Mouse (Mus musculus) thymus, postnatal 0 days (tissue): Measurements from ENCODE around the gene Agtrap. TPM values are rescaled to one million over a fixed set of nuclear protein-coding genes. Genes with fewer than 3 reads are reported as not detected.
"Not testable (repeated sequence)": the region's sequence is repeated elsewhere in the genome, so short reads cannot be mapped to it uniquely, and the experiment has no call there.

ENCODE experiments used
- DNase-seq: peaks from one replicate; pipeline ENCODE4 v3.0.0-alpha.2; 2015; ENCODE audit warnings: low spot score
- polyA plus RNA-seq: library from polyadenylated mRNA; unstranded; fragments of >200 nt; fragmentation: Nextera tagmentation; extraction: Ambion mirVana; gene quantifications from 2 replicates; pipeline ENCODE4 v1.2.1, GENCODE M21; 2015

Agtrap gene
- polyA plus RNA-seq, 1 experiment from 2014 or later = 45.2 TPM

GRCm38 (mm10) chr4:148051046-148051776 lies 36.6 kb downstream of the Agtrap start:
- DNase-seq = no peak

- DNase-seq = not testable (repeated sequence)
These were observed 37.4 kb downstream of the Agtrap start for GRCm38 (mm10) chr4:148050396-148050914.

GRCm38 (mm10) chr4:148046450-148047031 lies 41.3 kb downstream of the Agtrap start:
- no peak for DNase-seq

- DNase-seq = no peak
These were observed 43.7 kb downstream of the Agtrap start for GRCm38 (mm10) chr4:148044113-148044512.

- DNase-seq = not testable (repeated sequence)
These were observed 44.5 kb downstream of the Agtrap start for GRCm38 (mm10) chr4:148043327-148043726.

- DNase-seq = peak; percentile 51
These were observed 46.1 kb downstream of the Agtrap start for GRCm38 (mm10) chr4:148041611-148042191.

GRCm38 (mm10) chr4:148040933-148041610 lies 46.8 kb downstream of the Agtrap start:
- DNase-seq = peak; percentile 21

GRCm38 (mm10) chr4:148040029-148040830 lies 47.6 kb downstream of the Agtrap start:
- no peak for DNase-seq

- peak; percentile 22 for DNase-seq
These were observed 48.4 kb downstream of the Agtrap start for GRCm38 (mm10) chr4:148039254-148040028.

- DNase-seq = peak; percentile 99
These were observed 49.1 kb downstream of the Agtrap start, which contains the start of the genes Clcn6 and Mthfr for GRCm38 (mm10) chr4:148038600-148039253. Gene Clcn6, minus strand, starts transcription at chr4:148038821. Gene Mthfr, plus strand, starts transcription at chr4:148039077.

- no peak for DNase-seq
These were observed 49.7 kb downstream of the Agtrap start for GRCm38 (mm10) chr4:148038079-148038599.

- DNase-seq = no peak
These were observed 52.4 kb downstream of the Agtrap start for GRCm38 (mm10) chr4:148035440-148035839.

- DNase-seq = no peak
These were observed 53.9 kb downstream of the Agtrap start for GRCm38 (mm10) chr4:148033858-148034410.

GRCm38 (mm10) chr4:148030506-148030905 lies 57.3 kb downstream of the Agtrap start:
- DNase-seq = no peak

- DNase-seq = no peak
These were observed 58.5 kb downstream of the Agtrap start for GRCm38 (mm10) chr4:148029297-148029696.
